Mouse (Mus musculus) urinary bladder, postnatal 10 days (tissue): ENCODE results near the gene Cyp26b1.

Experiments
- DNase-seq: peaks from one replicate; pipeline ENCODE4 v3.0.0; 2022; ENCODE audit warnings: low spot score

Cyp26b1 gene

GRCm38 (mm10) chr6:84562948-84563347, 30.8 kb downstream of the Cyp26b1 start:
- DNase-seq: no peak

GRCm38 (mm10) chr6:84561171-84561570, 32.5 kb downstream of the Cyp26b1 start:
- no peak for DNase-seq

GRCm38 (mm10) chr6:84549852-84550437, 43.8 kb downstream of the Cyp26b1 start:
- DNase-seq: no peak

- no peak for DNase-seq
Observed at GRCm38 (mm10) chr6:84545428-84545827, 48.3 kb downstream of the Cyp26b1 start.

- no peak for DNase-seq
Observed at GRCm38 (mm10) chr6:84544359-84544758, 49.3 kb downstream of the Cyp26b1 start.

- DNase-seq: no peak
Observed at GRCm38 (mm10) chr6:84543516-84543915, 50.2 kb downstream of the Cyp26b1 start.

GRCm38 (mm10) chr6:84539924-84540323, 53.8 kb downstream of the Cyp26b1 start:
- no peak for DNase-seq

- no peak for DNase-seq
Observed at GRCm38 (mm10) chr6:84538681-84539080, 55.0 kb downstream of the Cyp26b1 start.

- DNase-seq: no peak
Observed at GRCm38 (mm10) chr6:84537611-84538197, 56.0 kb downstream of the Cyp26b1 start.

GRCm38 (mm10) chr6:84534944-84535343, 58.8 kb downstream of the Cyp26b1 start:
- DNase-seq: no peak

- no peak for DNase-seq
Observed at GRCm38 (mm10) chr6:84529912-84530311, 63.8 kb downstream of the Cyp26b1 start.

- DNase-seq: no peak
Observed at GRCm38 (mm10) chr6:84524901-84525601, 68.7 kb downstream of the Cyp26b1 start.
